Mouse (Mus musculus) CH12.LX (cell line): ENCODE measurements around the gene Tox4. TPM values are rescaled to one million over a fixed set of nuclear protein-coding genes. Genes with fewer than 3 reads are reported as not detected.

Experiments
- DNase-seq: peaks from one replicate; pipeline ENCODE4 v3.0.0-alpha.2; 2013; ENCODE audit errors: extremely low read depth
- H3K27ac ChIP-seq: 2 replicates; pipeline ENCODE4 v1.5.1; 2012; ENCODE audit warnings: low read depth, mild to moderate bottlenecking, control low read depth, moderate library complexity; ENCODE audit not compliant: insufficient read depth
- H3K27me3 ChIP-seq: replicated peaks from 2 replicates; pipeline ENCODE3; 2012; ENCODE audit warnings: inconsistent platforms
- H3K36me3 ChIP-seq, 2 experiments: replicated peaks in 1 of 2; 2 replicates each; pipeline versions ENCODE3 to v1.6.1; 2012; ENCODE audit warnings: inconsistent platforms in 1 of 2, low read length in 1 of 2, mild to moderate bottlenecking in 1 of 2, mixed read lengths in 1 of 2, moderate library complexity in 1 of 2; ENCODE audit not compliant: control insufficient read depth in 1 of 2, insufficient read depth in 1 of 2
- H3K4me1 ChIP-seq, 2 experiments: 2 replicates each; pipeline ENCODE4 v1.6.1; 2012; ENCODE audit warnings: inconsistent platforms in 1 of 2, moderate library complexity in 1 of 2; ENCODE audit not compliant: insufficient read depth in 2 of 2, control insufficient read depth in 1 of 2
- H3K4me2 ChIP-seq: 2 replicates; pipeline ENCODE4 v1.6.1; 2012; ENCODE audit warnings: low read depth, mild to moderate bottlenecking, control low read depth; ENCODE audit not compliant: poor library complexity, insufficient read depth, severe bottlenecking
- H3K4me3 ChIP-seq, 3 experiments: fragments of 150-350 bp in 1 of 3; sonication (generic) in 1 of 3; replicated peaks in 1 of 3; 2 replicates each; pipeline versions ENCODE3 to v1.5.1; 2011 to 2012; ENCODE audit warnings: low read depth in 2 of 3, low read length in 2 of 3, mild to moderate bottlenecking in 2 of 3, moderate library complexity in 2 of 3, control low read depth in 1 of 3, improper control_type of control experiment in 1 of 3, inconsistent platforms in 1 of 3, mixed read lengths in 1 of 3; ENCODE audit not compliant: poor library complexity in 1 of 3
- H3K79me2 ChIP-seq: replicated peaks from 2 replicates; pipeline ENCODE4 v1.6.1; 2012; ENCODE audit warnings: mild to moderate bottlenecking, moderate library complexity; ENCODE audit not compliant: control insufficient read depth, poor library complexity, insufficient read depth, severe bottlenecking; ENCODE audit errors: extremely low read depth
- H3K9ac ChIP-seq: 2 replicates; pipeline ENCODE4 v1.6.1; 2012; ENCODE audit warnings: low read depth, mild to moderate bottlenecking, control low read depth, moderate library complexity; ENCODE audit not compliant: insufficient read depth
- H3K9me3 ChIP-seq: replicated peaks from 2 replicates; pipeline ENCODE3; 2012; ENCODE audit warnings: low read length, inconsistent platforms, mixed read lengths
- BHLHE40 ChIP-seq: IDR thresholded peaks from 2 replicates; pipeline ENCODE4 v1.6.1; 2011; ENCODE audit warnings: mild to moderate bottlenecking, low read depth, low read length, improper control_type of control experiment
- CHD1 ChIP-seq: IDR thresholded peaks from 2 replicates; pipeline ENCODE4 v1.6.1; 2012; ENCODE audit warnings: low read depth, low read length, improper control_type of control experiment, inconsistent platforms
- CHD2 ChIP-seq: IDR thresholded peaks from 2 replicates; pipeline ENCODE4 v1.6.1; 2011; ENCODE audit warnings: low read length, improper control_type of control experiment
- CTCF ChIP-seq, 2 experiments: IDR thresholded peaks in 1 of 2; conservative IDR thresholded peaks in 1 of 2; 2 replicates each; pipeline ENCODE4 v1.5.1; 2011 to 2012; ENCODE audit warnings: low read depth in 2 of 2, low read length in 2 of 2, improper control_type of control experiment in 1 of 2, inconsistent platforms in 1 of 2, mild to moderate bottlenecking in 1 of 2, moderate library complexity in 1 of 2
- E2F4 ChIP-seq: IDR thresholded peaks from 2 replicates; pipeline ENCODE4 v1.6.1; 2011; ENCODE audit warnings: low read depth, low read length, improper control_type of control experiment; ENCODE audit not compliant: insufficient replicate concordance
- ELF1 ChIP-seq: IDR thresholded peaks from 2 replicates; pipeline ENCODE4 v1.6.1; 2014; ENCODE audit warnings: low read depth, mild to moderate bottlenecking, inconsistent platforms, low read length, improper control_type of control experiment
- EP300 ChIP-seq: IDR thresholded peaks from 2 replicates; pipeline ENCODE4 v1.6.1; 2011; ENCODE audit warnings: low read length, improper control_type of control experiment
- ETS1 ChIP-seq: conservative IDR thresholded peaks from 2 replicates; pipeline ENCODE4 v1.6.1; 2012; ENCODE audit warnings: low read depth, mild to moderate bottlenecking, inconsistent platforms, low read length, improper control_type of control experiment, moderate library complexity
- GABPA ChIP-seq: IDR thresholded peaks from 2 replicates; pipeline ENCODE4 v1.6.1; 2012; ENCODE audit warnings: low read depth, low read length, improper control_type of control experiment, inconsistent platforms; ENCODE audit not compliant: insufficient replicate concordance
- HCFC1 ChIP-seq: IDR thresholded peaks from 2 replicates; pipeline ENCODE4 v1.6.1; 2012; ENCODE audit warnings: low read depth, mild to moderate bottlenecking, inconsistent platforms, low read length, improper control_type of control experiment
- IRF4 ChIP-seq: IDR thresholded peaks from 2 replicates; pipeline ENCODE4 v1.6.1; 2014; ENCODE audit warnings: low read depth, mild to moderate bottlenecking, inconsistent platforms, low read length, improper control_type of control experiment
- JUN ChIP-seq: IDR thresholded peaks from 2 replicates; pipeline ENCODE4 v1.6.1; 2011; ENCODE audit warnings: low read depth, mild to moderate bottlenecking, low read length, improper control_type of control experiment, moderate library complexity; ENCODE audit not compliant: insufficient read depth
- JUND ChIP-seq: conservative IDR thresholded peaks from 2 replicates; pipeline ENCODE4 v1.6.1; 2011; ENCODE audit warnings: low read depth, low read length, improper control_type of control experiment
- KAT2A ChIP-seq: IDR thresholded peaks from 2 replicates; pipeline ENCODE4 v1.6.1; 2012; ENCODE audit warnings: low read length, improper control_type of control experiment, inconsistent platforms; ENCODE audit not compliant: insufficient replicate concordance
- MAFK ChIP-seq: IDR thresholded peaks from 2 replicates; pipeline ENCODE4 v1.6.1; 2011; ENCODE audit warnings: low read length, improper control_type of control experiment; ENCODE audit not compliant: insufficient replicate concordance
- MAX ChIP-seq: IDR thresholded peaks from 2 replicates; pipeline ENCODE4 v1.6.1; 2011; ENCODE audit warnings: low read length, improper control_type of control experiment
- MAZ ChIP-seq: IDR thresholded peaks from 2 replicates; pipeline ENCODE4 v1.6.1; 2012; ENCODE audit warnings: low read depth, mild to moderate bottlenecking, inconsistent platforms, low read length, improper control_type of control experiment, moderate library complexity
- MEF2A ChIP-seq: IDR thresholded peaks from 2 replicates; pipeline ENCODE4 v1.6.1; 2014; ENCODE audit warnings: low read depth, mild to moderate bottlenecking, inconsistent platforms, low read length, improper control_type of control experiment, borderline replicate concordance
- MXI1 ChIP-seq: IDR thresholded peaks from 2 replicates; pipeline ENCODE4 v1.6.1; 2011; ENCODE audit warnings: mild to moderate bottlenecking, low read depth, low read length, improper control_type of control experiment
- MYC ChIP-seq: IDR thresholded peaks from 2 replicates; pipeline ENCODE4 v1.6.1; 2011; ENCODE audit warnings: low read depth, mild to moderate bottlenecking, improper control_type of control experiment, low read length
- NELFE ChIP-seq: IDR thresholded peaks from 2 replicates; pipeline ENCODE4 v1.6.1; 2011; ENCODE audit warnings: low read depth, low read length, improper control_type of control experiment
- NRF1 ChIP-seq: IDR thresholded peaks from 2 replicates; pipeline ENCODE4 v1.6.1; 2014; ENCODE audit warnings: low read depth, mild to moderate bottlenecking, inconsistent platforms, low read length, improper control_type of control experiment, moderate library complexity
- PAX5 ChIP-seq: IDR thresholded peaks from 2 replicates; pipeline ENCODE4 v1.6.1; 2012; ENCODE audit warnings: low read length, inconsistent platforms, mixed read lengths
- POLR2A ChIP-seq: IDR thresholded peaks from 2 replicates; pipeline ENCODE4 v1.6.1; 2011; ENCODE audit warnings: low read depth, mild to moderate bottlenecking, improper control_type of control experiment, low read length
- POLR2AphosphoS2 ChIP-seq: IDR thresholded peaks from 2 replicates; pipeline ENCODE4 v1.6.1; 2011; ENCODE audit warnings: low read depth, low read length, improper control_type of control experiment
- RAD21 ChIP-seq: IDR thresholded peaks from 2 replicates; pipeline ENCODE4 v1.6.1; 2011; ENCODE audit warnings: low read depth, mild to moderate bottlenecking, low read length, improper control_type of control experiment, moderate library complexity
- RCOR1 ChIP-seq: conservative IDR thresholded peaks from 2 replicates; pipeline ENCODE4 v1.6.1; 2012; ENCODE audit warnings: low read depth, mild to moderate bottlenecking, inconsistent platforms, low read length, improper control_type of control experiment
- SIN3A ChIP-seq: IDR thresholded peaks from 2 replicates; pipeline ENCODE4 v1.6.1; 2012; ENCODE audit warnings: low read length, improper control_type of control experiment, inconsistent platforms
- SMC3 ChIP-seq: IDR thresholded peaks from 2 replicates; pipeline ENCODE4 v1.6.1; 2011; ENCODE audit warnings: low read depth, low read length, improper control_type of control experiment
- TBP ChIP-seq: conservative IDR thresholded peaks from 2 replicates; pipeline ENCODE4 v1.6.1; 2011; ENCODE audit warnings: low read depth, low read length, improper control_type of control experiment
- TCF12 ChIP-seq: IDR thresholded peaks from 2 replicates; pipeline ENCODE4 v1.6.1; 2014; ENCODE audit warnings: low read depth, mild to moderate bottlenecking, inconsistent platforms, low read length, improper control_type of control experiment
- UBTF ChIP-seq: IDR thresholded peaks from 2 replicates; pipeline ENCODE4 v1.6.1; 2012; ENCODE audit warnings: low read depth, mild to moderate bottlenecking, inconsistent platforms, low read length, improper control_type of control experiment, moderate library complexity
- USF1 ChIP-seq: IDR thresholded peaks from 2 replicates; pipeline ENCODE4 v1.6.1; 2014; ENCODE audit warnings: low read depth, mild to moderate bottlenecking, inconsistent platforms, low read length, improper control_type of control experiment
- USF2 ChIP-seq: conservative IDR thresholded peaks from 2 replicates; pipeline ENCODE4 v1.6.1; 2011; ENCODE audit warnings: low read depth, low read length, improper control_type of control experiment
- ZC3H11A ChIP-seq: IDR thresholded peaks from 2 replicates; pipeline ENCODE4 v1.6.1; 2012; ENCODE audit warnings: low read depth, mild to moderate bottlenecking, inconsistent platforms, low read length, improper control_type of control experiment
- ZKSCAN1 ChIP-seq: IDR thresholded peaks from 2 replicates; pipeline ENCODE4 v1.6.1; 2012; ENCODE audit warnings: low read depth, inconsistent platforms, low read length, improper control_type of control experiment, borderline replicate concordance
- ZMIZ1 ChIP-seq: IDR thresholded peaks from 2 replicates; pipeline ENCODE4 v1.6.1; 2012; ENCODE audit warnings: low read depth, mild to moderate bottlenecking, inconsistent platforms, low read length, improper control_type of control experiment
- ZNF384 ChIP-seq: IDR thresholded peaks from 2 replicates; pipeline ENCODE4 v1.6.1; 2012; ENCODE audit warnings: low read depth, low read length, improper control_type of control experiment, inconsistent platforms
- dilution Hi-C: fragments of 300-500 bp; cut with MboI; formaldehyde crosslinking; loops from 2 replicates; pipeline ENCODE4 v1.14.3; 2020; ENCODE audit warnings: low sequenced_read_pairs; ENCODE audit not compliant: extremely low pct_unique_long_range_greater_than_20kb, extremely low pct_ligation_motif_present
- in situ Hi-C: fragments of 300-500 bp; cut with MboI; formaldehyde crosslinking; loops from 3 replicates; pipeline ENCODE4 v1.14.3; 2019; ENCODE audit warnings: low sequenced_read_pairs, low pct_ligation_motif_present, low pct_unique_long_range_greater_than_20kb, mixed read lengths
- polyA plus RNA-seq: library from polyadenylated mRNA; unstranded; fragments of >175 nt; gene quantifications from 2 replicates; pipeline ENCODE4 v1.2.1, GENCODE M21; 2012; ENCODE audit warnings: low read depth; ENCODE audit not compliant: insufficient read length
- total RNA-seq, 2 experiments: library from RNA; depleted of rRNA; stranded (reverse); fragments of 300-350 nt in 1 of 2; fragments of >200 nt in 1 of 2; gene quantifications; 2 replicates each; pipeline ENCODE4 v1.2.3; 2012 to 2014

Tox4 gene
- total and polyA plus RNA-seq, 3 experiments, result 43.5 to 56.3 (median 45.7) TPM

GRCm38 (mm10) chr14:52244041-52244689 lies 34.8 kb upstream of the Tox4 start:
- Histone ChIP-seq H3K4me1 (peaks cover 5 to 48% of the 10 kb centered on the region in 2 experiments; a peak in 3 of 4 replicates), H3K27ac (peak overlapping the region; percentile 27)
- in situ Hi-C loops, result no loop called here

DNA sequence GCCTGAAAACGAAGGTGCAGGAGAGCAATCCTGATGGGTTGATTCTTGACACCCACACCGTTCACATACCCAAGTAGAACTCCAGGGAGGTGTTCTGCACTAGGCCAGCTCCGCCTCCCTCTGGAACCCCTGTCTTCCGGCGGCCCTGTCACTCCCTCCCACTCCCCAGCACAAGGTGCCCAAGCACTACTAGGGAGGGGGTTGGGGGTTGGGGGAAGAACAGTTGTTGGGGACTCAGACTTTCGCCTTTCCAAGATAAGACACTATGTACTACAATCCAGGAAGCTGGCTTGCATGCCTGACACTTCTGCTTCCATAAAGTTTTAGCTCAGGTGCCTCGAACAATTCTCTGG lies 34.3 kb upstream of the Tox4 start:
- Histone ChIP-seq H3K4me2 (peak overlapping the region; percentile 92), H3K27ac (peak overlapping the region; percentile 27), H3K9me3 (no peaks in the 10 kb centered on the region), H3K36me3 (peaks cover 2 to 11% of the 10 kb centered on the region in 2 experiments), H3K9ac (peak overlapping the region; percentile 80), H3K27me3 (no peaks in the 10 kb centered on the region), H3K4me3 (peak overlapping the region; percentile 49 to 71 (median 65)), H3K4me1 (peaks cover 5 to 50% of the 10 kb centered on the region in 2 experiments; a peak in 3 of 4 replicates), H3K79me2 (peaks cover 78% of the 10 kb centered on the region)
- in situ Hi-C loops (no loop called here), dilution Hi-C loops (no loop called here)
- TF ChIP-seq HCFC1 (no peak), UBTF (no peak), ZNF384 (no peak), MXI1 (no peak), E2F4 (no peak), CHD2 (no peak), MAX (no peak), NRF1 (no peak), USF2 (no peak), USF1 (no peak), PAX5 (no peak), MAZ (no peak), GABPA (no peak), ZC3H11A (no peak), IRF4 (no peak), SMC3 (no peak)
- DNase-seq, result no peak

More at GRCm38 (mm10) chr14:52244041-52244689, 34.8 kb upstream of the Tox4 start:
- peak; percentile 98 for DNase-seq
- no peaks in the 10 kb centered on the region for H3K9me3 ChIP-seq
- dilution Hi-C loops, result no loop called here
- TF ChIP-seq IRF4 (peak; percentile 62), ZKSCAN1 (no peak), ETS1 (0 out of 2 replicates have a peak, but pooled peaks have one; percentile 11), HCFC1 (peak; percentile 87), TBP (peak; percentile 69; the same call in 1 of the 2 replicates), TCF12 (peak; percentile 77), KAT2A (peak; percentile 85), MAFK (no peak), PAX5 (no peak), EP300 (no peak), JUND (no peak), MAZ (peak; percentile 76; the same call in 1 of the 2 replicates), MAX (0 out of 2 replicates have a peak, but pooled peaks have one; percentile 17), JUN (no peak), BHLHE40 (no peak), MYC (peak; percentile 41; the same call in 1 of the 2 replicates), RAD21 (no peak), UBTF (no peak), MXI1 (peak; percentile 72), SIN3A (peak; percentile 81), POLR2AphosphoS2 (peak; percentile 84; the same call in 1 of the 2 replicates), CTCF (conservative IDR thresholded peaks at IDR 0.05 in 1 of 2, IDR thresholded peaks at IDR 0.05 in 1 of 2; ENCODE audit: low read depth in 2 of 2, low read length in 2 of 2) (no peak), RCOR1 (no peak), E2F4 (peak; percentile 82; the same call in 1 of the 2 replicates), MEF2A (no peak), POLR2A (peak; percentile 73), CHD2 (peak; percentile 98), ZMIZ1 (peak; percentile 75; the same call in 1 of the 2 replicates), SMC3 (no peak), NELFE (peak; percentile 66), USF2 (no peak), NRF1 (peak; percentile 73), ZC3H11A (no peak), GABPA (peak; percentile 11; the same call in 1 of the 2 replicates), CHD1 (no peak), ELF1 (peak; percentile 79)
- peaks cover 2 to 14% of the 10 kb centered on the region in 2 experiments for H3K36me3 ChIP-seq
- H3K79me2 ChIP-seq, result peaks cover 80% of the 10 kb centered on the region
- H3K4me2 ChIP-seq, result peak overlapping the region; percentile 92
- H3K4me3 ChIP-seq, result peak overlapping the region; percentile 71 to 79 (median 77)
- peak overlapping the region; percentile 80 for H3K9ac ChIP-seq
- H3K27me3 ChIP-seq, result no peaks in the 10 kb centered on the region
